Mouse (Mus musculus) ES-Bruce4 (cell line): ENCODE measurements around the gene Ptgr1. TPM values are rescaled to one million over a fixed set of nuclear protein-coding genes. Genes with fewer than 3 reads are reported as not detected.

ENCODE experiments used
- H3K27ac ChIP-seq: 2 replicates; pipeline ENCODE4 v1.5.1; 2012; ENCODE audit warnings: low read length, inconsistent platforms; ENCODE audit not compliant: insufficient read depth
- H3K27me3 ChIP-seq: 2 replicates; pipeline ENCODE4 v1.6.1; 2012; ENCODE audit warnings: mild to moderate bottlenecking, low read length, inconsistent platforms; ENCODE audit not compliant: control insufficient read depth, poor library complexity, insufficient read depth, severe bottlenecking
- H3K36me3 ChIP-seq: 2 replicates; pipeline ENCODE4 v1.6.1; 2012; ENCODE audit warnings: inconsistent platforms, mild to moderate bottlenecking, low read length, moderate library complexity; ENCODE audit not compliant: control insufficient read depth, poor library complexity, insufficient read depth, severe bottlenecking
- H3K4me1 ChIP-seq: one replicate; pipeline ENCODE4 v1.8.1; 2011; ENCODE audit warnings: low read length; ENCODE audit not compliant: control insufficient read depth, insufficient read depth
- H3K4me3 ChIP-seq: 2 replicates; pipeline ENCODE4 v1.5.1; 2011; ENCODE audit warnings: low read depth, mild to moderate bottlenecking, low read length
- H3K9ac ChIP-seq: 2 replicates; pipeline ENCODE4 v1.6.1; 2012; ENCODE audit warnings: low read depth, mild to moderate bottlenecking, inconsistent platforms; ENCODE audit not compliant: poor library complexity, severe bottlenecking
- H3K9me3 ChIP-seq: replicated peaks from 2 replicates; pipeline ENCODE4 v1.6.1; 2012; ENCODE audit warnings: mild to moderate bottlenecking, low read length, inconsistent platforms; ENCODE audit not compliant: control insufficient read depth, poor library complexity, insufficient read depth, severe bottlenecking
- CTCF ChIP-seq: IDR thresholded peaks from one replicate; pipeline ENCODE4 v1.8.1; 2011; ENCODE audit warnings: low read depth, low read length
- EP300 ChIP-seq: IDR thresholded peaks from 2 replicates; pipeline ENCODE4 v1.6.1; 2011; ENCODE audit warnings: low read depth, low read length; ENCODE audit not compliant: insufficient read depth
- POLR2A ChIP-seq: IDR thresholded peaks from one replicate; pipeline ENCODE4 v1.8.1; 2011; ENCODE audit warnings: low read length; ENCODE audit not compliant: insufficient read depth
- polyA plus RNA-seq: library from polyadenylated mRNA; stranded (reverse); fragments of >200 nt; gene quantifications from 2 replicates; pipeline ENCODE4 v1.2.4, GENCODE M21; 2011; ENCODE audit warnings: low read depth; ENCODE audit not compliant: missing spikeins, insufficient read depth, insufficient read length

The Ptgr1 gene
- polyA plus RNA-seq, 1 experiment = 17.9 TPM

DNA sequence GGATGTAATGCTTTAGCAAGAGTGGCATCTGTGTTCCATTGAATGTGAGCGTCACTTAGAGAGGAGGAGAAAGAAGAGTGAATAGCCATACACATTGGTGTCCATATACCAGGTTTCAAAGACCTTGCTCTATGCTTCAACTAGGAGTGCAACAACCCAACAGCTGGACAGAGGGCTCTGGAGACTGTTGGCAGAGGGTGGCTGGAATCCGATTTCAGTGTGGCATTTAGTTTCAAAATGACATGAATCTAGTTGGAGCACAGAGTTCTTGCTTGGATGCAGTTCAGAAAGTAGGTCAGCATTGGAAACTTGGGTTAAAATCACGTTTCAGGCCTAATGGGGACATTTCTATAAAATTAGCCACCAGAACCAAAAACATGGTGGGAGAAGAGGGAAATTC is 28.3 kb upstream of the Ptgr1 start:
- Histone ChIP-seq H3K27me3 (no peaks in the 10 kb centered on the region), H3K9me3 (no peaks in the 10 kb centered on the region), H3K4me3 (no peak overlapping the region), H3K36me3 (peaks cover 1% of the 10 kb centered on the region; the same call in 1 of the 2 replicates), H3K27ac (no peak overlapping the region), H3K9ac (no peak overlapping the region), H3K4me1 (no peaks in the 10 kb centered on the region)
- TF ChIP-seq CTCF (no peak), POLR2A (no peak), EP300 (no peak)

DNA sequence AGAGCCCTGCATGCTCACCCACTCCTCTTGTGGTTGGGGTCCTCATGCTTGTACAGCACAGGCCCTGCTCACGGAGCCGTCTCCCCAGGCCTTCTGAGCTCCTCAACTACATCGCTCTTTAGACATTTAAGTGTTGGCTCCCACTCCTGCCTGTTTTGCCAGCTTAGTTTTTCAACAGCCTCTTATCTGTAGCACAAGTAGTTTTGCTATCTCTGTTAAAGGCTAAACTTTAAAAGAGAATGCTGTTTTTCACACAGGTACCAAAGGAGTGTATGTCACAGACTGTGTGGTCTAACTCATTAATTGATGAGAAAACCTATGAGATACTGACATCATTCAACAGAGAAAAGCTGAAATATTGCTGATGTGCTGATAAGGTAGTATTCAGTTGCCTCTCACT is 24.5 kb upstream of the Ptgr1 start:
- Histone ChIP-seq H3K9me3 (no peaks in the 10 kb centered on the region), H3K36me3 (no peaks in the 10 kb centered on the region), H3K4me1 (no peaks in the 10 kb centered on the region), H3K27me3 (no peaks in the 10 kb centered on the region), H3K27ac (no peak overlapping the region), H3K4me3 (no peak overlapping the region), H3K9ac (no peak overlapping the region)
- TF ChIP-seq CTCF (no peak), EP300 (no peak), POLR2A (no peak)

DNA sequence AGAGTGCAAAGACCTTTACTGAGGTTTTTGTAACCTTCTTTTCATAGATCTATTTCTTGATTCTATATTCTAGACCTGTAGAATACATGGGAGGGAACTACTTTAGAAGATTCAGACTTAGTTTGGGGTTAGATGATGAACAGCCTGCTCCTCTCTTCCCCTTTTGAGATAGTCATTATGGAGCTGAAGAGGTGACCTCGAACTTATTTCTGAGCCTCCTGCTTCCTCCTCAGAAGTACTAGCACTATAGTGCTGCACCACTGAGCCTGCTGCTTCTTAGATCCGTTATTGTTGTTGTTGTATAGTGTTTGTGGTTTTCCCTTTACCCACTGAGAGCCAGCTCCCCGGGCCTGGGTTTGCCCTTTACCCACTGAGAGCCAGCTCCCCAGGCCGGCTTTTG is 22.8 kb upstream of the Ptgr1 start:
- H3K27ac ChIP-seq = no peak overlapping the region
- H3K4me3 ChIP-seq = no peak overlapping the region
- H3K36me3 ChIP-seq = no peaks in the 10 kb centered on the region
- no peak overlapping the region for H3K9ac ChIP-seq
- H3K9me3 ChIP-seq = no peaks in the 10 kb centered on the region
- TF ChIP-seq CTCF (no peak), EP300 (no peak), POLR2A (no peak)
- H3K27me3 ChIP-seq = no peaks in the 10 kb centered on the region
- no peaks in the 10 kb centered on the region for H3K4me1 ChIP-seq

DNA sequence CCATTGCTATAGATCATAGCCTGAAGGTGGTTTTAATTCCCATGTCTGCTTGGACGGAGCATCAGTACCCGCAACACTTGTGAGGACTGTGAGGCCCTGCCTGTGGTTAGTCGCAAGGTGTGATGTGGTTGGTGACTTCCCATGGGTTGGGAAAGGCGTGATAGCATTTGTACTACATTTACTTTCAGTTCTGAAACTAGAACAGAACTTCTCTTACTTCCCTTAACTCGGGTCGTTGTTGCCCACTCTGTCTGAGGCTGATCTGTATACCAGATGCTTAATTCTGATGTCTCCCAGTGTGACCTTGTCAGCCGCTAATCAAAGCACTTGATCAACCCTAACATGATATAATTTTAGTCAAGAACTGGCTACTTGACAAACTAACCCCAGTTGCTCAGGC is 22.3 kb upstream of the Ptgr1 start:
- no peaks in the 10 kb centered on the region for H3K36me3 ChIP-seq
- no peaks in the 10 kb centered on the region for H3K4me1 ChIP-seq
- H3K9me3 ChIP-seq = no peaks in the 10 kb centered on the region
- H3K27ac ChIP-seq = no peak overlapping the region
- no peak overlapping the region for H3K9ac ChIP-seq
- H3K27me3 ChIP-seq = no peaks in the 10 kb centered on the region
- H3K4me3 ChIP-seq = no peak overlapping the region
- TF ChIP-seq POLR2A = no peak
- TF ChIP-seq CTCF = no peak
- TF ChIP-seq EP300 = no peak

DNA sequence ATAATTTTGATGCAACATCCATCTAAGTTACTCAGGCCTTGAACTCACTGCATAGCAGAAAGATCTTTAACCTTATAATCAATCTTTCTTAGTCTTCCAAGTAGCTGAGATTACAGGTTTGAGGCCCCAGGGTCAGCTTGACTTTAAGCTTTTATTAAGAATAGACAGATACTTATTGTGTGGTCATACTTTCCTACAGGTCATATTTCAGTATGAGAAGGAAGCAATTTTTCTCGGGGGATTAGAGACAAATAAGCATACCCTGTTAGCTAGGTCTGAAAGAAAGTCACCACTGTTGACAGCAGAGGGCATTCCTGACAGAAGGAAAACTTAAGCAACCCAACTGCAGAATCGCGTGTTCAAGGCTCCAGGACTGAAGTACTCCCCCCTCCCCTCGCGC is 21.1 kb upstream of the Ptgr1 start:
- Histone ChIP-seq H3K4me3 (no peak overlapping the region), H3K9me3 (no peaks in the 10 kb centered on the region), H3K27me3 (no peaks in the 10 kb centered on the region), H3K36me3 (no peaks in the 10 kb centered on the region), H3K27ac (no peak overlapping the region), H3K4me1 (no peaks in the 10 kb centered on the region), H3K9ac (no peak overlapping the region)
- TF ChIP-seq EP300 (no peak), CTCF (no peak), POLR2A (no peak)

DNA sequence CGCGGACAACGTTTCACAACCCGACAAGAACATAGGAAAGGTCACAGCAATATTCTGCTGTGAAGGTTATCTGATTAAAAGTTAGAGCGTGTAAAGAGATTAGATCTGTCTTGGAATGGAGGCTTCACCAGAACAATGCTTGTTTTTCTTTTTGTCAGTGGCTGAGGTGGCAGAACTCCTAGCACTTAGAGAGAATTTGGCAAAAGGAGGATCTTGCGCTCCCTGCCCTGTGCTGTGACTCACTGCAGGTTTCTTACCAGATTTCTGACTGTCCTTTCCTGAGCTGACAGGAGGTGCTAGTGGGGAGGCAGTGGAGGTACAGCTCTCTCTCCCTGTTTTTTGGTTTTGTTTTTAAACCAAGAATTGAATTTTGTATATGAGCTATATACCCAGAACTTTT is 20.1 kb upstream of the Ptgr1 start:
- no peaks in the 10 kb centered on the region for H3K9me3 ChIP-seq
- H3K27me3 ChIP-seq = no peaks in the 10 kb centered on the region
- H3K4me1 ChIP-seq = no peaks in the 10 kb centered on the region
- no peak for TF ChIP-seq EP300
- no peak for TF ChIP-seq CTCF
- TF ChIP-seq POLR2A = no peak
- H3K9ac ChIP-seq = no peak overlapping the region
- no peak overlapping the region for H3K27ac ChIP-seq
- H3K36me3 ChIP-seq = no peaks in the 10 kb centered on the region
- no peak overlapping the region for H3K4me3 ChIP-seq
